Mouse (Mus musculus): ENCODE measurements around the gene Nfib.

DNA sequence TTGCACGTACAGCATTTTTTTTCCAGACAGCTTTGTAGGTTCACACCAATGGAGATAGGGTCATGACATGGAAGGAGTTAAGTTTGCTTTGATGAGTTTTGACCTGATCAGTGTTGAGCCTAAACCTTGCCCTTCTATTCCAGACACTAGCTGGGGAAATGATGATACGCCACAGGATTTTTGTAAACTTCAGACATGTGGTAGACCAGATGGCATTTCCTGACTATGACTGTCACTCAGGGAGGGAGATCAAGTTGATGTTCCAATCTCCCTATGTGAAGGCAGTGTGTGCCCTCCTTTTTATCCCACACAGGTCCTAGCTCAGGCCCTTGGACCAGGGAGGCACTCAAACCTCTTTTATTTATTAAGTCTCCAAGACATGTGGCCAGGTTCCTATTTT is 29.4 kb downstream of the Nfib start:
- no peak for TF ChIP-seq CTCF (IDR thresholded peaks at IDR 0.05; ENCODE audit: low read depth)
- no peak for TF ChIP-seq EP300 (IDR thresholded peaks at IDR 0.05; ENCODE audit: low read depth)

Measured in liver, embryonic 14.5 days (tissue).